Mouse (Mus musculus) forebrain, postnatal 0 days (tissue): ENCODE measurements around the gene Atp5k. TPM values are rescaled to one million over a fixed set of nuclear protein-coding genes. Genes with fewer than 3 reads are reported as not detected.

Experiments used
- ATAC-seq: fragments of 200-750 bp; cut with Nextera tagmentation; 2 replicates; pipeline ENCODE4 v1.8.0; 2017; ENCODE audit warnings: mild to moderate bottlenecking, moderate library complexity
- DNase-seq: peaks from one replicate; pipeline ENCODE4 v3.0.0-alpha.2; 2015
- H3K27ac ChIP-seq: fragments of 300-500 bp; sonication (generic); 2 replicates; pipeline ENCODE4 v1.5.1; 2014; ENCODE audit warnings: low read depth, mild to moderate bottlenecking, antibody characterized with exemption, low read length, moderate library complexity, mixed read lengths
- H3K27me3 ChIP-seq: fragments of 300-500 bp; sonication (generic); 2 replicates; pipeline ENCODE4 v1.6.1; 2014; ENCODE audit warnings: mild to moderate bottlenecking, low read length, mixed read lengths; ENCODE audit not compliant: insufficient read depth
- H3K36me3 ChIP-seq: fragments of 300-500 bp; sonication (generic); 2 replicates; pipeline ENCODE4 v1.6.1; 2014; ENCODE audit warnings: mild to moderate bottlenecking, moderate library complexity; ENCODE audit not compliant: insufficient read depth
- H3K4me1 ChIP-seq: fragments of 300-500 bp; sonication (generic); 2 replicates; pipeline ENCODE4 v1.6.1; 2014; ENCODE audit warnings: antibody characterized with exemption; ENCODE audit not compliant: insufficient read depth
- H3K4me2 ChIP-seq: fragments of 300-500 bp; sonication (generic); 2 replicates; pipeline ENCODE4 v1.6.1; 2014; ENCODE audit warnings: low read depth, mild to moderate bottlenecking, moderate library complexity
- H3K4me3 ChIP-seq: fragments of 300-500 bp; sonication (generic); 2 replicates; pipeline ENCODE4 v1.5.1; 2014; ENCODE audit warnings: low read depth, low read length, mixed read lengths
- H3K9ac ChIP-seq: fragments of 300-500 bp; sonication (generic); 2 replicates; pipeline ENCODE4 v1.6.1; 2014; ENCODE audit warnings: mild to moderate bottlenecking
- H3K9me3 ChIP-seq: fragments of 300-500 bp; sonication (generic); 2 replicates; pipeline ENCODE4 v1.6.1; 2016; ENCODE audit warnings: low read length
- CTCF ChIP-seq: sonication (generic); IDR thresholded peaks from 2 replicates; pipeline ENCODE4 v1.5.1; 2016; ENCODE audit warnings: antibody characterized with exemption, control low read depth, low read depth
- WGBS: fragments of 180-500 bp; shearing (Covaris S2); extraction: QIAGEN DNeasy Blood & Tissue Kit; methylation state at CpG from one replicate; pipeline ENCODE4 v1.1.7; 2014; 5-methylcytosine and 5-hydroxymethylcytosine counted together
- polyA plus RNA-seq: library from polyadenylated mRNA; unstranded; fragments of >200 nt; fragmentation: Nextera tagmentation; extraction: Ambion mirVana; gene quantifications from 2 replicates; pipeline ENCODE4 v1.2.1, GENCODE M21; 2015
- total RNA-seq: library from RNA; depleted of rRNA; stranded (reverse); fragments of >200 nt; gene quantifications from 2 replicates; pipeline ENCODE4 v1.2.3, GENCODE M21; 2014

Gene Atp5k
- total and polyA plus RNA-seq, 2 experiments from 2014 or later = 152 to 489 TPM

GRCm38 (mm10) chr5:108450837-108451540 is 16.7 kb upstream of the Atp5k start:
- Histone ChIP-seq H3K9ac (no peak overlapping the region), H3K27ac (no peak overlapping the region), H3K4me2 (no peak overlapping the region), H3K4me1 (no peaks in the 10 kb centered on the region), H3K27me3 (peaks cover 5% of the 10 kb centered on the region), H3K9me3 (no peaks in the 10 kb centered on the region), H3K4me3 (no peak overlapping the region), H3K36me3 (no peaks in the 10 kb centered on the region)
- DNase-seq = no peak
- ATAC-seq = no peak
- WGBS = 74% methylated on average over 8 of the region's 8 CpGs
- TF ChIP-seq CTCF = no peak

- ATAC-seq = 0 out of 2 replicates have a peak, but pooled peaks have one; percentile 40
- no peaks in the 10 kb centered on the region for H3K4me1 ChIP-seq
- no peak for TF ChIP-seq CTCF
- H3K27ac ChIP-seq = no peak within 1 kb of the TSS
- H3K4me2 ChIP-seq = peak within 1 kb of the TSS; percentile 43
- peak within 1 kb of the TSS; percentile 16 for H3K4me3 ChIP-seq
- no peak for DNase-seq
- H3K9ac ChIP-seq = peak within 1 kb of the TSS; percentile 14; the same call in 1 of the 2 replicates
- H3K9me3 ChIP-seq = no peaks in the 10 kb centered on the region
- 16% methylated on average over 24 of the region's 24 CpGs for WGBS
- peaks cover 5% of the 10 kb centered on the region for H3K27me3 ChIP-seq
- no peaks in the 10 kb centered on the region for H3K36me3 ChIP-seq
These were observed 14.8 kb upstream of the Atp5k start, which contains the start of gene Mfsd7a for GRCm38 (mm10) chr5:108448785-108449668. TSS of gene Mfsd7a (minus strand) at chr5:108448891.

GRCm38 (mm10) chr5:108447857-108448256 is 13.6 kb upstream of the Atp5k start:
- Histone ChIP-seq H3K4me2 (no peak overlapping the region), H3K27ac (no peak overlapping the region), H3K27me3 (peaks cover 5% of the 10 kb centered on the region), H3K9ac (no peak overlapping the region), H3K4me1 (no peaks in the 10 kb centered on the region), H3K36me3 (no peaks in the 10 kb centered on the region), H3K9me3 (no peaks in the 10 kb centered on the region), H3K4me3 (no peak overlapping the region)
- WGBS = 82% methylated on average over 7 of the region's 7 CpGs
- TF ChIP-seq CTCF = no peak
- DNase-seq (no peak), ATAC-seq (no peak)

- H3K36me3 ChIP-seq = no peaks in the 10 kb centered on the region
- no peak for DNase-seq
- H3K4me2 ChIP-seq = no peak overlapping the region
- no peak overlapping the region for H3K4me3 ChIP-seq
- H3K27me3 ChIP-seq = peaks cover 5% of the 10 kb centered on the region
- H3K9me3 ChIP-seq = no peaks in the 10 kb centered on the region
- TF ChIP-seq CTCF = no peak
- no peak overlapping the region for H3K9ac ChIP-seq
- H3K27ac ChIP-seq = no peak overlapping the region
- no peak for ATAC-seq
- H3K4me1 ChIP-seq = no peaks in the 10 kb centered on the region
- WGBS = 88% methylated on average over 3 of the region's 3 CpGs
These were observed 12.7 kb upstream of the Atp5k start for GRCm38 (mm10) chr5:108446973-108447372.

GRCm38 (mm10) chr5:108436101-108436500 is 1.9 kb upstream of the Atp5k start:
- Histone ChIP-seq H3K27ac (no peak overlapping the region), H3K4me2 (no peak overlapping the region), H3K27me3 (no peaks in the 10 kb centered on the region), H3K4me1 (peaks cover 5% of the 10 kb centered on the region; the same call in 1 of the 2 replicates), H3K9ac (no peak overlapping the region), H3K9me3 (no peaks in the 10 kb centered on the region), H3K4me3 (no peak overlapping the region), H3K36me3 (peaks cover 13% of the 10 kb centered on the region)
- DNase-seq = no peak
- WGBS = 81% methylated on average over 2 of the region's 2 CpGs
- ATAC-seq = no peak
- TF ChIP-seq CTCF = no peak

GRCm38 (mm10) chr5:108431196-108431595 is 3.1 kb downstream of the Atp5k start:
- Histone ChIP-seq H3K9ac (no peak overlapping the region), H3K4me2 (no peak overlapping the region), H3K27ac (no peak overlapping the region), H3K4me3 (no peak overlapping the region), H3K36me3 (peaks cover 29% of the 10 kb centered on the region), H3K27me3 (no peaks in the 10 kb centered on the region), H3K9me3 (no peaks in the 10 kb centered on the region), H3K4me1 (peaks cover 5% of the 10 kb centered on the region; the same call in 1 of the 2 replicates)
- no peak for TF ChIP-seq CTCF
- ATAC-seq (no peak), DNase-seq (no peak)
- 94% methylated on average over 6 of the region's 6 CpGs for WGBS

- DNase-seq (peak; percentile 25), ATAC-seq (no peak; the same call in 1 of the 2 replicates)
- no peaks in the 10 kb centered on the region for H3K9me3 ChIP-seq
- no peaks in the 10 kb centered on the region for H3K27me3 ChIP-seq
- no peak overlapping the region for H3K9ac ChIP-seq
- peak; percentile 86 for TF ChIP-seq CTCF
- H3K4me1 ChIP-seq = no peaks in the 10 kb centered on the region
- no peak overlapping the region for H3K4me2 ChIP-seq
- WGBS = 58% methylated on average over 1 of the region's 1 CpGs
- H3K4me3 ChIP-seq = no peak overlapping the region
- no peak overlapping the region for H3K27ac ChIP-seq
- H3K36me3 ChIP-seq = peaks cover 21% of the 10 kb centered on the region
These were observed 7.1 kb downstream of the Atp5k start for GRCm38 (mm10) chr5:108427186-108427585.
